Mouse (Mus musculus) fibroblast of lung, adult 2 months (primary cell): ENCODE results near the gene Cnot1.

Experiments
- DNase-seq: peaks from one replicate; pipeline ENCODE4 v3.0.0-alpha.2; 2011; ENCODE audit warnings: low read depth

Cnot1 gene

GRCm38 (mm10) chr8:95688073-95688672 lies 119.1 kb downstream of the Cnot1 start:
- DNase-seq = no peak

- no peak for DNase-seq
Observed at GRCm38 (mm10) chr8:95678024-95678611, 129.1 kb downstream of the Cnot1 start.

GRCm38 (mm10) chr8:95677591-95678023 lies 129.7 kb downstream of the Cnot1 start:
- no peak for DNase-seq

- no peak for DNase-seq
Observed at GRCm38 (mm10) chr8:95676631-95677030, 130.6 kb downstream of the Cnot1 start, which contains the start of gene Ndrg4. Gene Ndrg4 (plus strand): TSS chr8:95676980.

GRCm38 (mm10) chr8:95672811-95673210 lies 134.5 kb downstream of the Cnot1 start:
- no peak for DNase-seq

GRCm38 (mm10) chr8:95671861-95672260 lies 135.4 kb downstream of the Cnot1 start:
- no peak for DNase-seq

- no peak for DNase-seq
Observed at GRCm38 (mm10) chr8:95669967-95670366, 137.3 kb downstream of the Cnot1 start.
